Mouse (Mus musculus): Measurements from ENCODE around the gene Tph2. TPM values are rescaled to one million over a fixed set of nuclear protein-coding genes. Genes with fewer than 3 reads are reported as not detected.

Gene Tph2
- total RNA-seq, 1 experiment from 2014 or later = not detected

- no peak for ATAC-seq (replicated peaks in 1 of 2; ENCODE audit: insufficient read depth in 1 of 2, low FRiP score in 2 of 2, low TSS enrichment in 1 of 2, low read depth in 1 of 2, poor library complexity in 2 of 2, severe bottlenecking in 2 of 2)
Measured at GRCm38 (mm10) chr10:115051602-115052001, 133.2 kb downstream of the Tph2 start.

GRCm38 (mm10) chr10:115050674-115051073 lies 134.1 kb downstream of the Tph2 start:
- no peak for ATAC-seq (replicated peaks in 1 of 2; ENCODE audit: insufficient read depth in 1 of 2, low FRiP score in 2 of 2, low TSS enrichment in 1 of 2, low read depth in 1 of 2, poor library complexity in 2 of 2, severe bottlenecking in 2 of 2)

GRCm38 (mm10) chr10:115050178-115050577 lies 134.6 kb downstream of the Tph2 start:
- ATAC-seq (replicated peaks in 1 of 2; ENCODE audit: insufficient read depth in 1 of 2, low FRiP score in 2 of 2, low TSS enrichment in 1 of 2, low read depth in 1 of 2, poor library complexity in 2 of 2, severe bottlenecking in 2 of 2) = no peak

- ATAC-seq (replicated peaks in 1 of 2; ENCODE audit: insufficient read depth in 1 of 2, low FRiP score in 2 of 2, low TSS enrichment in 1 of 2, low read depth in 1 of 2, poor library complexity in 2 of 2, severe bottlenecking in 2 of 2) = no peak
Measured at GRCm38 (mm10) chr10:115048565-115048964, 136.3 kb downstream of the Tph2 start.

GRCm38 (mm10) chr10:115035748-115036147 lies 149.1 kb downstream of the Tph2 start:
- ATAC-seq (replicated peaks in 1 of 2; ENCODE audit: insufficient read depth in 1 of 2, low FRiP score in 2 of 2, low TSS enrichment in 1 of 2, low read depth in 1 of 2, poor library complexity in 2 of 2, severe bottlenecking in 2 of 2) = no peak

Other genes with a start within 250 kb of the Tph2 start
- 39.6 and 43.7 TPM in 2 replicates for gene Tbc1d15, start 66.4 kb upstream of the Tph2 start, total RNA-seq (2017)
- gene Rab21, start 130.6 kb upstream of the Tph2 start, total RNA-seq (2017) = 40.4 and 56.3 TPM in 2 replicates
- gene Tmem19, start 177.5 kb upstream of the Tph2 start, total RNA-seq (2017) = 13.1 and 19.0 TPM in 2 replicates
- gene Thap2, start 199.4 kb upstream of the Tph2 start, total RNA-seq (2017) = 12.3 and 12.6 TPM in 2 replicates
- gene Zfc3h1, start 199.9 kb upstream of the Tph2 start, total RNA-seq (2017) = 31.4 and 54.0 TPM in 2 replicates

Data from hematopoietic stem cell, adult 5-6 weeks (primary cell).